ENCODE assay signal across 15 mouse cellular contexts in genomic region chr1:86469876-86470275, GRCm38 (mm10). TPM values are rescaled to one million over a fixed set of nuclear protein-coding genes. Genes with fewer than 3 reads are reported as not detected.
DNase-seq lines count a peak whose midpoint lies in the region; ATAC-seq and TF ChIP-seq lines count a peak whose summit lies in the region.
"Had no signal": no experiment of that assay in that cellular context is flagged by ENCODE, and none has a peak within 500 bp of the region (broad histone marks: within the 10 kb centered on the region; RNA-seq: fewer than 3 reads in every experiment).

No protein-coding gene starts in this region.

- peak; percentile 31 for DNase-seq in cerebellum, adult 9-10 months
- DNase-seq in cerebellum, postnatal 4 days (ENCODE audit: low spot score in 2 of 2) = no peak
- DNase-seq in kidney, adult 2 months = no peak
- no peak for DNase-seq in kidney, adult 18-20 months
- peak; percentile 62 for DNase-seq in 3134 (ENCODE audit: extremely low read depth, insufficient read length, low spot score)
- no peak for DNase-seq in liver, embryonic 13.5 days
- DNase-seq in spleen, postnatal 4 days (ENCODE audit: low spot score in 2 of 2) = no peak
- DNase-seq: thymus, postnatal 36 days had no signal

- H3K27me3 ChIP-seq in kidney, adult 2 months (replicated peaks; ENCODE audit: control insufficient read depth, insufficient read depth, low read length) = no peaks in the 10 kb centered on the region
- H3K27me3 ChIP-seq in liver, embryonic 13.5 days = no peaks in the 10 kb centered on the region
- H3K27me3 ChIP-seq: hindbrain, embryonic 15.5 days; neural tube, embryonic 15.5 days had no signal

- TF ChIP-seq POLR2A in kidney, adult 2 months (IDR thresholded peaks at IDR 0.05; ENCODE audit: low read depth, low read length) = no peak

- H3K9ac ChIP-seq in liver, embryonic 13.5 days = no peak overlapping the region
- H3K9ac ChIP-seq: hindbrain, embryonic 15.5 days; neural tube, embryonic 15.5 days had no signal

- no peaks in the 10 kb centered on the region for H3K9me3 ChIP-seq in liver, embryonic 13.5 days (replicated peaks)
- H3K9me3 ChIP-seq: hindbrain, embryonic 15.5 days; neural tube, embryonic 15.5 days had no signal

- WGBS in kidney, adult 2 months = 96% methylated on average over 4 of the region's 4 CpGs
- 91% methylated on average over 4 of the region's 4 CpGs for WGBS in liver, embryonic 13.5 days (ENCODE audit: insufficient replicate concordance)

- peak overlapping the region; percentile 72 for H3K27ac ChIP-seq in kidney, adult 2 months (ENCODE audit: insufficient read depth, low read depth, low read length)
- H3K27ac ChIP-seq in liver, embryonic 13.5 days = peak overlapping the region; percentile 89
- H3K27ac ChIP-seq: hindbrain, embryonic 15.5 days had no signal

- H3K36me3 ChIP-seq in kidney, adult 2 months (ENCODE audit: control insufficient read depth, insufficient read depth, low read length) = no peaks in the 10 kb centered on the region
- no peaks in the 10 kb centered on the region for H3K36me3 ChIP-seq in liver, embryonic 13.5 days
- H3K36me3 ChIP-seq: hindbrain, embryonic 15.5 days; neural tube, embryonic 15.5 days had no signal

- H3K4me2 ChIP-seq in liver, embryonic 13.5 days = no peak overlapping the region
- H3K4me2 ChIP-seq: hindbrain, embryonic 15.5 days; midbrain, embryonic 11.5 days; neural tube, embryonic 15.5 days had no signal

- ATAC-seq in liver, embryonic 13.5 days (ENCODE audit: low read depth) = no peak
- ATAC-seq in frontal cortex, adult (ENCODE audit: low TSS enrichment) = no peak

- H3K4me3 ChIP-seq in kidney, adult 2 months (ENCODE audit: insufficient read depth, low read depth, low read length) = no peak overlapping the region
- no peak overlapping the region for H3K4me3 ChIP-seq in liver, embryonic 13.5 days (replicated peaks)
- H3K4me3 ChIP-seq: erythroblast, embryonic 14.5 days; hindbrain, embryonic 15.5 days; neural tube, embryonic 15.5 days had no signal

- H3K4me1 ChIP-seq in kidney, adult 2 months (ENCODE audit: control insufficient read depth, insufficient read depth, low read length) = peaks cover 15% of the 10 kb centered on the region
- peaks cover 46% of the 10 kb centered on the region for H3K4me1 ChIP-seq in liver, embryonic 13.5 days (replicated peaks)

- no peak for TF ChIP-seq CTCF in kidney, adult 2 months (conservative IDR thresholded peaks at IDR 0.05; ENCODE audit: insufficient read depth, insufficient read length, low read depth, low read length)

RNA-seq across cellular contexts. Expression of gene Tex44, which starts 43.7 kb away (rescaled TPM):
- polyA plus RNA-seq in kidney, adult 2 months (2012; rRNA removed) = not detected in 2 replicates
- not detected in 2 replicates for polyA plus RNA-seq in liver, embryonic 13.5 days (2015; fragmentation: Nextera tagmentation; extraction: Ambion mirVana)
- polyA plus RNA-seq: erythroblast, embryonic 14.5 days; hindbrain, embryonic 15.5 days; large intestine, adult 2 months; limb, embryonic 11.5 days; midbrain, embryonic 11.5 days; neural tube, embryonic 15.5 days had no signal

RNA-seq across cellular contexts. Expression of gene Nmur1, which starts 43.8 kb away (rescaled TPM):
- 0.19 and 0.23 TPM in 2 replicates for polyA plus RNA-seq in kidney, adult 2 months (2012; rRNA removed)
- not detected in 2 replicates for polyA plus RNA-seq in liver, embryonic 13.5 days (2015; fragmentation: Nextera tagmentation; extraction: Ambion mirVana)
- polyA plus RNA-seq: erythroblast, embryonic 14.5 days; midbrain, embryonic 11.5 days had no signal

RNA-seq across cellular contexts. Expression of gene Ptma, which starts 56.6 kb away (rescaled TPM):
- 622 and 651 TPM in 2 replicates for polyA plus RNA-seq in kidney, adult 2 months (2012; rRNA removed)
- polyA plus RNA-seq in liver, embryonic 13.5 days (2015; fragmentation: Nextera tagmentation; extraction: Ambion mirVana) = 1,483 and 1,688 TPM in 2 replicates

Comparison
In these comparisons a context has a peak if more than half of its experiments do, and no peak if none do; other contexts are left out.
1. DNase-seq: peak in cerebellum, adult 9-10 months (single experiment) and 3134 (single experiment); none in cerebellum, postnatal 4 days (0 of 2), kidney, adult 2 months (single experiment), kidney, adult 18-20 months (single experiment), liver, embryonic 13.5 days (single experiment) and spleen, postnatal 4 days (0 of 2).